Mouse (Mus musculus) erythroblast, embryonic 14.5 days (primary cell): Measurements from ENCODE around the gene Tdp2.

Experiments used
- GATA1 ChIP-seq: IDR thresholded peaks from 2 replicates; pipeline ENCODE4 v1.6.1; 2012; ENCODE audit warnings: low read length, inconsistent platforms, mixed read lengths
- TAL1 ChIP-seq: IDR thresholded peaks from 3 replicates; pipeline ENCODE4 v1.6.1; 2012; ENCODE audit warnings: low read length, inconsistent platforms, mixed read lengths

- no peak for TF ChIP-seq GATA1
- no peak for TF ChIP-seq TAL1
Observed at GRCm38 (mm10) chr13:24781916-24782315, 49.6 kb upstream of the Tdp2 start.
